Mouse (Mus musculus): ENCODE measurements around the gene Matk.
A peak's percentile ranks its signal among the peaks of the same experiment; 100 is the strongest.

The Matk gene

DNA sequence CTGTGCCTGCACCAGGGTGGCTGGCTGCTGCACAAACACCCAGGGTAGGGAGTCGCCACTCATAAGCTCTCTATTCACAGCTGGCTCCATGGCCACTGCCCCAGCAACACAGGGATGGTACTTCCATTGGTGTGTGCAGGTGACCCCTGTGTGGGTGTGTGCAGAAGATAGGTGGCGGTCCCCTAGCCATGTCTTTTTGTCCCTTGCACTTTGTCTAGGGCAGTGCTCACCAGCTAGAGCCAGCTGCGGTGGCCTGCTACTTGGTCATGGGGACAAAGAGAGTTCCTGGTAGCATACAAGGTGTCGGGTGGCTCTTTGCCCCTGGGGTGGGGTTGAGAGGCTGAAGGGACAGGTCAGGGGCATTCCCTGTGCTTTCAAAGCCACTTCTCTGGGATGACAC, 8.6 kb upstream of the Matk start:
- no peak for DNase-seq

DNA sequence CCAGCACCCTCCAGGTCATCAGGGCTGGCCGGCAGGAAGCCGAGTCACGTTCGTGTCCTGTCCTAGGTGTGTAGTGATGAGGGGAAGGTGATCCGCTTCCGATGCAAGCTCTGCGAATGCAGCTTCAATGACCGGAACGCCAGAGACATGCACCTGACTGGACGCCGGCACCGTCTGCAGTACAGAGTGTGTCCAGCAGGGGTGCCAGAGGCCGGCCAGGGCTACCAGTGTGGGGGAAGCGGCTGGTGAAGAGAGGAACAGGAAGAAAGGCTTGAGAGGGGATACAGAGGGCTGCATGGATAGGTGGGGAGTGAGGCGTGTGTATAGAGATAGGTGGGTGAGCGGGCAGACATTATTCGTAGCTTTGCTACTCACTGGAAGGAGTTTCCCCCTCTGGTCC, 8.1 kb upstream of the Matk start:
- peak; percentile 70 for DNase-seq

DNA sequence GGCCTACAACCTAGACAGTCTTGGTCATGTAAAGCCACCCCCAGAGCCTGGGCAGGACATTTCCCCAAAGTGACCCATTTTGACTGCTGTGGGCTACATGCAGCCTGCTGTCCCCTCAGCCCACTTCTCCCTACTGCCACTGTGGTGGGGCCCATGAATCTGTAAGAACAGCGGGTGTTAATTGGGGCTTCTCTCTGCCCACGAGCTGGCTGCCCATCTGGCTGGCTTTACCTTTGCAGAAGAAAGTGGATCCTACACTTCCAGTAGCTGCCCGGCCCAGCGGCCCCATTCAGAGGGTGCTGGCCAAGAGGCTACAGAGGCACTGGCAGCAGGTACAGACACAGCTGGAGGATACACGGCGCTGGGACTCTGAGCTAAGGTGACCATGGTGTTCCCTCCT, 7.6 kb upstream of the Matk start:
- DNase-seq = no peak

DNA sequence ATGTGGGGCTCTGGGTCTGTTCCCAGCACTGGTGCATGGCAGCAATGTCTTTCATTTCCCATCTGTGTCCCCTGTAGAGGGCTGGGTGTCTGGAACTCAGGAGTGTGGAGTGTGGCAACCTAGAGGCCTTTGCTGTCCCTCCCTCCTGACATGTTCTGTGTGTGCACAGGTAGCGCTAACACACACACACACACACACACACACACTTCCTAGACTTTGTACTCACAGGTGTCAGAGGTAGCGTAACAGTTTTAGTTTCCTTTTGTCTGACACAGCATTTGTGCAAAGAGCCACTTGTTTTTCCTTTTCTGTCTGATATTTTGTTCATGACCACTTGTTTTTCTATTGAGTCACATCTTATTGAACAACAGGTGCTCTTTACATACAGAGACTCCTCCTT, 4.9 kb upstream of the Matk start:
- no peak for DNase-seq

DNA sequence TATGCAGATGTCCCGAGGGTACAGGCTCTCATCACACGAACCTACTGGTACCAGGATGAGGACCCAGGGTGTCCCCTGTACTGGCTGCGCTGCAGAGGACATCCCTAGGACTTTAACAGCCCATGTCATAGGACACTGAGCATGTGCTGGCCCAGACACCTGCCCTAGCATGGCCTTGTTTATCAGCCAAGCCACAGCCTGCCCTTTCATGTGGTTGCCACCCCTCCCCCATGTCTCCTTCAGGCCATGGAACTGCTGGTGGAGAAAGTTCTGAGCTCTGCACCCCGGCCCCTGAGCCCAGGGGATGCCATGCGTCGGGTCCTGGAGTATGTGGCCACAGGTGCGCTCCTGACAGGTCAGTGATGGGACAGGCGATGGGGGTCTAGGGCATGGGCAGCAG, 3.3 kb upstream of the Matk start:
- DNase-seq = no peak

DNA sequence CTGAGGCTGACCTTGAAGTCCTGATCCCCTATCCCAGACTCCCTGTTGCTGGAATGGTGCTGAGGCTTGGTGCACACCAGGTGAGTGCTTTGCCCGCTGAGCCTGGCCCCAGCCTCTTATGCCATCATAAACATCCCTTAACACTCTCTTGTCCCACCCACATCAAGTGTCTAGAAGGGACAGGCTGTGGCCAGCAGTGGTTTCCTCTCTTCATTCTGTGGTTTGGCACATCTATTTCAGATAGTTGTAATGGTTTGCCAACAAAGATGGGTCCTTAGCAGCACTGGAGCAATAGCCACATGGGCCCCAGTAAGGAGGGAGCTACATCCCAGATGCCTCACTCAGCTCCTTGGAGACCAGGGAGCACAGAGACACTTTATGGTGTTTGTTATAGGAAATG, 2.2 kb downstream of the Matk start:
- DNase-seq = no peak

DNA sequence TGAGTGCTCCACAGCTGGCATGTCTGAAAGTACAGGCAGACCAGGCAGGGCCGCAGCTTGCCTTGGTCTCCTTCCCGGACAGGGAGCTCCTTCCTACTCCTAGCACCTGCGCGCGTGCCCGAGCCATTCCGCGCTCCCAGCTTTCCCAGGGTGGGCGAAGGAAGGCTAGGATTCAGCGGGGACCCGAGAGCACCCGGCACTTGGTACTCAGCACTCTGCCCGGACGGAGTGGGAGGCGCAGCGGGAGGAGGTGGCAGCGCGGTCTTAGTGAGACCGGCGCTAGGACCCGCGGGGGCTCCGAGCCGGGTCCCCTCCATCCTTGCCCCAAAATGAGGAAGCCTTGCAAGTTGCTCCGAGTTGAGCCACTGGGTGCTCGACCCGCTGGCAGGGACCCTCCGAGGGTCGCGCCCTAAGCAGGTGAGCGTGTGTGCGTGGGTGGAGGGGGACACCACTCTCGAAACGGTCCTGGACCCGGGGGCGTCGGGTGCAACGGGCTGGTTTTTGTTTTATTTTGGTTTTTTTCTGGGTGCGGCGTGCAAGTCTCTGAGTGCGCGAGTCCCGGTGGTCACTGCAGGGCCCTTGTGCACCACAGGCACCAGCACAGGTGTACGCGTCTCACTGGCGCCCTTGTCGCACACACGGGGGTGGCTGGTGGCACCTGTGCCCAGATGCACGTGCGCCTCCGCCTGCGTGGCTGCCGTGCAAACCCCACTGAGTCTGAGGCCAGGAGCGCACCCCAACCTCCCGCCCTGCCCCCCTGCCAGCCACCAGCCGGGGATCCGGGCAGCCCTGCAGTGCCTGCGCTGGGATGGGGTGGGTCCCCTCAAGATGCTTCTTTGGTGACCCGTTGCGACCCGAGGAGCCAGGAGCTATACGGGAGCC, 4.7 kb downstream of the Matk start:
- DNase-seq = peak; percentile 70

DNA sequence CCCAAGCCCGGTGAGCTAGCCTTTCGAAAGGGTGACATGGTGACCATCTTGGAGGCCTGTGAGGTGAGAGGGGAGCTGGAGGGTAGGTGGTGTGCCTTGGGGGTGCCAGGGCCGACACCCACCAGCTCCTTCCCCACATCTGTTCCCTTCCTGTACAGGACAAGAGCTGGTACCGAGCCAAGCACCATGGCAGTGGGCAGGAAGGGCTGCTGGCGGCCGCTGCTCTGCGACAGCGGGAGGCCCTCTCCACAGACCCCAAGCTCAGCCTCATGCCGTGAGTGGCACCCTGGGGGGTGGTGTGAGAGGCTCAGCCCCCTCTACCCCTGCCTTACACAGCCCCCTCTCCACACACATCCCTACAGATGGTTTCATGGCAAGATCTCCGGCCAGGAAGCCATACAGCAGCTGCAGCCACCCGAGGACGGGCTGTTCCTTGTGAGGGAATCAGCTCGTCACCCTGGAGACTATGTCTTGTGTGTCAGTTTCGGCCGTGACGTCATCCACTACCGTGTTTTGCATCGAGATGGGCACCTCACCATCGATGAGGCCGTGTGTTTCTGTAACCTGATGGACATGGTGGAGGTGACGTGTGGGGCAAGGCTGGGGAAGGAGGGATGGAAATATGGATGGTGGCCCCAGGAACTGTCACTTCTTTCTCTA, 6.6 kb downstream of the Matk start:
- peak; percentile 44 for DNase-seq

DNA sequence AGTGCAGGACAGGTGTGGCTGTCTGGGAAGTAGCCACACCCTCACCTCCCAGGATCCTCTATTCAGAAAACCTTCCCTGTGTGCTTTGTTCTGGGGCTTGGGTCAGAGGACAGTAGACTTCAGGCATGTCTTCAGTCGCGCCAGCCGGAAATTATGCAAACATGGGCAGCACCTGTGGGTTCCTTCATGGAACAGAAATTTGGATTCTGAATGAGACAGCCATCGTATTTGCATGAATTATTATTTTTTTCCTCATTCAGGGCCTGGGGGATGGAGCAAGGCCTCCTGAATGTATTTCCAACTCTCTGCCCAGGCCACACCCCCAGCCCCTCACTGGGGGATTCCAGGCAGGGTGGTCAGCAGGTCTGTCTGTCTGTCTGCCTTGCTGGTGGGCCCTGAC, 8.3 kb downstream of the Matk start:
- no peak for DNase-seq

DNA sequence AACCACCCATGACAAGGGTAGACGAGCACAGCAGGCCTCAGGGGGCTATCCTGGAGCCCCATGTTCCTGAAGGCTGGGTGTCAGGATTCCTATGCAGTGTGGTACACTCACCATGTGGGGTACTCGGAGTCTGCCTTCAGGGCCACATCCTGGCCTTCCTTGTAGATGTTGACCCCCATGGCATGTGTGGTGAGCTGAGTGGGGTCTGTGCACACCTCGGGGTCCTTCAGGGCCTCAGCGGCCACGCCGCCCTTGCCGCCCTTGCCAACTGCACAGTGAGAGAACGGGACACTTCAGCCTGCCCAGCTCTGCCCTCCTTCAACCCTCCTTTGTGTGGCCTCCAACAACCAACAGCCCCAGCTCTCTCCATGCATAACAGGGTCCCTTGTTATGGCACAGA, 12.8 kb downstream of the Matk start:
- no peak for DNase-seq

DNA sequence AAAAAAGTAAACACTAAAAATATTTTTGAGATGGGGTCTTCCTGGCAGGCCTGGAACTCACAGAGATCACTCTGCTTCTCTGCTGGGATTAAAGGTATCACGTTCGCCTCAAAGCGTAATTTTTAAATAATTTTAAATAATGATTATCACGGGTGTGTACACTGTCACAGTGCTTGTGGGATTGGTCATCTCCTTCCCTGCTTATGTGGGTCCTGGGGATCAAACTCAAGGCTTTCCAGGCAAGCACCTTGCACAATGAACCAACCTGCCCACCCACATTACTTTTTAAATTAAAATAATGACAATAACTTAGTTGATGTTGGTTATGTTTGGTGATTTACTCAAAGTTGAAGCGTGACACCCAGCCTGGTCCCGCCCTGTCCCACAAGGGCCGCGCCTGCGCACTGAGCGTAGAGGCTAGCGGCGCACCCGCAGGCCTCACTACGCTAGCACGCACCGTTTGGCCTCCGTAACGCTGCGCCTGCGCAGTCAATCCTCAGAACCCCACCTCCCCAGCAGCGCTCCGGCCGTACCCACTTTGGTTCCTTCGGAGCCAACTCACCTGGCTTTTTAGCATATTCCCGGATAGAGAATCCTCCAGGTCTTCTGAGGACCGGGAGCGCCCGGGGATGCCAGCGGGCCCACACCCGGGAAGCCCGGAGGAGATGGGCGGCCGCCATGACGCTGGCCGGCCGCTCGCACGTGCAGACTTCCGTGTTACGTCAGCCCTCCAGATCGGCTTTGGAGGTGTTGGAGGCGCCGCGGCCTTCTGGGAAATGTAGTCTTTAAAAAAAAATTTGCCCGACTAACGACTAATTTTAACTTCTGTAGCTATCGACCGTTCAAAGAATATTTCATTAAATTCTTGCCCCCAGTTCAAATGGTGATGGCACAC, 13.7 kb downstream of the Matk start, which contains the start of the genes Mrpl54 and Apba3:
Gene Mrpl54 (minus strand): TSS at position 724 of the 895 bp plus-strand sequence.
Gene Apba3 (plus strand): TSS at position 750 of the 895 bp plus-strand sequence.
- peak; percentile 95 for DNase-seq

DNA sequence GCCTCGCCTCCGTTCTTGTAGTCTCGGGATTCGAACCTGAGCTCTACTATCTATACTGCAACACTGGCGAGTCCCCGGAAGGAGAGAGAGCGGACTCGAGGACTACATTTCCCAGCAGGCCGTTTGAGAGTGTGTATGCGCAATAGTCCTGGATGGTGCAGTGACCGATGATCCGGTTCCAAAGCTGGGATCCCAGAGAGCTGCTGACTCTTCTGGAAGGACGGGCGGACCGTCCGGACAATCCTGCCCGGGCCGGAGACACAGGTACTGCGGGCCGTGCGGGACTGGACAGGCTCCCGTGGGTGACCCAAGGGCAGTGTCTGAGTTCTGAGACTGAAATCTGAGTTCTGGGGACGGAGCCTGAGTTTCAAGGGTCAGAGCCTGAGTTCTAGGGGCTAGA, 15.3 kb downstream of the Matk start:
- DNase-seq = peak; percentile 91

DNA sequence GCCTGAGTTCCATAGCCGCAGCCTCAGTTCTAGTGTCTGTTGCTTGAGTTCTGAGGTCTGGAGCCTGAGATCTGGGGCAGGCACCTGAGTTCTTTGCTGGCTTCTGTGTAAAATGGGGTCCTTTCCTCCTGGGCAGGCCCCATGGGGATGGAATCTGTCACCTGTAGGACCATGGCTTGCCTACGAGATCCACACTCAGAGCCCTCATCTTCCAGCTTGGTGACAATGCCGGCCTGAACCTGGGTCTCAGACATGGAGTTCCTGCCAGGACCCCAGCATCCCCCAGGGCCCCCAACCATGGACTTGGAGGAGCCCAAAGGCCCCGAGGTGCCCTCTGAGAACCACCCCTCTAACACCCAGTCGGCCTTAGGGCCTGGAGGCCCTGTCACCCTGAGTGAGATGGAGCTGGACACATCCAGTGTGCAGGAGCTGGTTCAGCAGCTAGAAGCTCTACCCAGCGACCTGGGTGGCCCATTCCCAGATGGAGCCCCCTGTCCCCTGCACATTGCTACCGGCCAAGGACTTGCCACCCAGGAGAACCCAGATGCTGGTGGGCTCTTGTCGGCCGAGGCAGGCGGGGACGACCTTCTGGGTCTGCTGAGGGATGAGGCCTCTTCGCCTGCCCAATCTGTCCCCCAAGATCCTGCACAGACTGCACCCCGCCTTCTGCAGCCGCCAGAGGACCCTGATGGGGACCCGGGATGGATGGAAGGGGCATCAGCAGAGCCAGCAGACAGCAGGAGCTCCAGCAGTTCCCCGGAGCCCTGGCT, 16.1 kb downstream of the Matk start:
- no peak for DNase-seq

DNA sequence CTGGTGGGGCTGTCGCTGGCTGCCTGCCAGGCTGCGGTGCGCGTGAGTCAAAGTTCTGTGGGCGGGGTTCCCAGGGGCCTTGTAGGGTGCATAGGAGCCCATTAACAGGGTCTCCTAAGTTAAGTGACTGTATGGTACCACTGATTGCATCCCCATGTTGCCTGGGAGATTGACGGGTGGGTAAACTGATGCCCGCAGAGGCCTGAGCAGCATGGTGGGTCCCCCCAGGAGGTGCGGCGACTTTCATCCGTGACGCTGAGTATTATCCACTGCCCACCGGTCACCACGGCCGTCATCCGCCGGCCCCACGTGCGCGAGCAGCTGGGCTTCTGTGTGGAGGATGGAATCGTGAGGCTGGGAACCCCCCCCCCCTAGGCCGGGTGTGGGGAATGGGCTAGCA, 19.6 kb downstream of the Matk start:
- DNase-seq = no peak

DNA sequence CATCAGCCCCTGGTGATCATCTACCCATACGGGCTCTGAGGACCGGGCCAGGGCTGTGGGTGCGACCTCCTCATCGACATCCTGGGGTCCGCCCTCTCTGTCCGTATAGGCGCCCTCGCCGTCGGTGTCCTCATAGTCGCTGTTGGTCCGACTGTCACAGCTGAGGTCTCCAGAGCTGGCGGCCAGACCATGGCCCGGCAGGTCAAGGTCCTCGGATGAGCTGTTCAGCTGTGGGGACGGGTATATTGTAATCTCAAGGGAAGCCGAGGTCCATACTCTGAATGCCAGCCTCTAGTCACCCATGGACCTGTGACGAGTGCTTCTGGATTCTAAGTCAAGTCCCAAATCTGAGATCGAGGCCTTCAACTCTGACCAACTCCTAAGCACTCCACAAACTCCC, 21.1 kb downstream of the Matk start:
- DNase-seq = no peak

DNA sequence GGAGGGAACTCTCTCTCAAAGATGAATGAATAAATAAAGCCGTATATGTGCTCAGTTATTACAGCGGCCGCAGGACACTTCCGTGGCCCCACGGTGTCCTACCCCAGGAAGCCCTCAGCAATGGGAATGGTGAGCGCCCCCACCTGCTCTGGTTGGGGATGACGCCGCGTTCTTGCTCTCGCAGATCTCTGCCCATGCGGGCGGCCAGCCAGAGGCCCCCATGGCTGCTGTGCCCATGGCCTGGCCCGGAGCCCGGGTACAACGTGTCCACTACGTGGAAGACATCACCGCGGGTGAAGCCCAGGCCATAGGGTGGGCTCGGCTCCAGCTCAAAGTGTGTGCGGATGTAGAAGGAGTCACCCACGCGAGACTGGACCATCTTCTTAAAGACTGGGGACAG, 24.9 kb downstream of the Matk start:
- DNase-seq = no peak

DNA sequence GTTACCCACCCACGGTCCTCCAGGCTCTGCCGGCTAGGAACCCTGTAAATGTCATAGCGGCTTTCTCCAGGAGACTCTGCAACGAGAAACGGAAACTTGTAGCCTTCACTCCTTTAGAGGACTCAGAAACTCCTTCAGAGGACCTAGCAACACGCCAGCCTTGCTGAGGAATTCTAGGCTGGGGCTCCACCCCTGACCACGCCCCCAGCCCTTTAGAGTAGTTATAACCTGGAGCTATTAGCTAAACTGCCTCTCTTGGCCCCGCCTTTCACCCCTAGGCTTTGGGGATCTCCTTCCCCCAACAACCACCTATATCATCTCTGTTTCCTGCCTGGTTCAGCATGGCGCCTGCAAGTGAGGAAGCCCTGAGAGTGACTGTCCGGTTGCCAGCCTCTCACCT, 26.8 kb downstream of the Matk start:
- no peak for DNase-seq

DNA sequence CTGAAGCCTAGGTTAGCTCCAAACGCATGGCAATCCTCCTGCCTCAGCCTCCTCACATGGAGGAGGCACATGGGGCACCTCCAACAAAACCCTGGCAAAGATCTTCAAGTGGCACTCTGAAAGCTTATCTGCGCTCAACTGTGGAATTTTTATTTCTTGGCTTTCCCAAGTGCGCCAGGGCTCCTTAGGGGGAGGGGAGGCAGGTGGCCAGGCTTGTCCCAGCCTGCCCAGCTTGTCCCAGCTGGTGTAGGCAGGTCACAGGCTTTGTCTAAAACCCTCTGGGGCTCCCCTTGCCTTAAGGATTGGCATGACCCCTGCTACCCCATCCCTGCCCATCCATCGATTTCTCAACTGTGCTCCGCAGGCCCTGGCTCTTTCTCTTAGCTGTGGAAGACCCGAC, 31.5 kb downstream of the Matk start:
- DNase-seq = no peak

DNA sequence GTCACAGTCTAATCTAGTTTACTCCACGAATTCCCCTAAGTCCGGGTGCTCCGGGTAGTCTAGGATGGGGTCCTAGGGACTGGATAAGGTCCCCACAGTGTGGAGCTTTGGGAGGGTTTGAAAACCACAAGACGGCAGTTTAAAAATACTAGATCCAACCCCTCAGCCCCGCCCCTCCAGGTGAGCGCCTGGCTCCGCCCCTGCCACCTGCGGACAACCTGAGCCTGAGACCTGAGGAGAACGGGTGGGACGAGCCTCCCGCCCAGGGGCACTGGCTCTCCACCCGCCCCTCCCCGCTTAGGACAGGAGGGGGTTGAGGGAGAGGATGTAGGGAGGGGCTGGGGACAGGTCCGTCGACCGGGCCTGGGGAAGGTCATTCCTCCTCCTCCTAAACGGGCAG, 32.0 kb downstream of the Matk start:
- DNase-seq = no peak

DNA sequence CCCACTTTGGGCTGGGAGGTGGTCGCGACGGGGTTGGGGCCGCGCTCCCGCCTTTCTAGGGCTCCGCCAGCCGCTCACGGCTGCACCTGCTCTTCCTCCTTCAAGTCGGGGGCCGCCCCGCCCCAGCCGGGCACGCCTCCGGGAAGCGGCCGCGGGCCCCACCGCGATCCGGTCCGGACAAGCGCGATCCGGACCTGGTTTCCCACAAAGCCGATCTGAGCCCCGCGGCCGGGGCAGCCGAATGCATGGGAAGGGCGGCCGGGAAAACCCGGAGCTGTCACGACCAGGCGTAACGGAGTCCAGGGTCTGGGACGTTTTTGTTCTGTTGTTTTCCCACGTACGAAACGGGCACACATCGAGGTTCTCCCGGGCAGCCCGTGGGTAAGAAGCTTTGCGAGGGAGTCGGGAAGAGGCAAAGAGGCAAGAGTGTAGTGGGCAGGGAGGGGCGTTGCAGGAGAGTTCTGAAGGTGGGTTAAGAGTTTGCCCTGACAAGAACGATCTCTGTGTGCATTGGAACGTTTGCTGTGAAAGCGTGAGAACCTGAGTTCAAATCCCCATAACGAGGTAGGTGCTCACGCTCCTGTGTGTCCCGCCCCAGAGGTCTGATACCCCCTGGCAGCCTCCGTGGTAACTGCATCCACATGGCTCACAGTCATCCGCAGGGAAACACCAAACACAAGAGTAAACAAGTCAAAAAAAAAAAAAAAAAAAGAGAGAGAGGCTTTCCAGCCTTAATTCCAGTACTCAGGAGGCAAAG, 33.1 kb downstream of the Matk start:
- DNase-seq = peak; percentile 84

DNA sequence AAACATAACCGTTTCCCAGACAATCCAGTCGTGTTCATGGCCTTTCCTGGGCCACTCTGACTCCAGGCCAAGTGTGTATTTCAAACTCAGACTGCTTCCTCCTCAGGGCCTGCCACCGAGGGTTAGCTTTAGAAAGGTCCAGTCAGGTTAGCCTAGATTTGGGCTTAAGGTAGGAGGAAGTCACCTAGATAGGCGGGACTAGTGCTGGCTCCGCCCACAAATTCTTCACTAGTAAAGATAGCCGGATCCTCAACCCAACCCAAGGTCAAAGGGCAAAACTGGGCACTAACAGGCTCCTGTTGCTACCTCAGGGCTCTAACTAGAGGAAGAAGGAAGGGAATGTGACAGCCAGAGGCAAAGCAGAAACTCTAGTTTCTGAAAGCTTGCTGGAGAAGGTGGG, 33.9 kb downstream of the Matk start:
- DNase-seq = no peak
